Mouse (Mus musculus): Measurements from ENCODE around the gene Dnm3. TPM values are rescaled to one million over a fixed set of nuclear protein-coding genes. Genes with fewer than 3 reads are reported as not detected.

The Dnm3 gene
- polyA plus RNA-seq, 1 experiment from 2014 or later = 13.7 TPM

DNA sequence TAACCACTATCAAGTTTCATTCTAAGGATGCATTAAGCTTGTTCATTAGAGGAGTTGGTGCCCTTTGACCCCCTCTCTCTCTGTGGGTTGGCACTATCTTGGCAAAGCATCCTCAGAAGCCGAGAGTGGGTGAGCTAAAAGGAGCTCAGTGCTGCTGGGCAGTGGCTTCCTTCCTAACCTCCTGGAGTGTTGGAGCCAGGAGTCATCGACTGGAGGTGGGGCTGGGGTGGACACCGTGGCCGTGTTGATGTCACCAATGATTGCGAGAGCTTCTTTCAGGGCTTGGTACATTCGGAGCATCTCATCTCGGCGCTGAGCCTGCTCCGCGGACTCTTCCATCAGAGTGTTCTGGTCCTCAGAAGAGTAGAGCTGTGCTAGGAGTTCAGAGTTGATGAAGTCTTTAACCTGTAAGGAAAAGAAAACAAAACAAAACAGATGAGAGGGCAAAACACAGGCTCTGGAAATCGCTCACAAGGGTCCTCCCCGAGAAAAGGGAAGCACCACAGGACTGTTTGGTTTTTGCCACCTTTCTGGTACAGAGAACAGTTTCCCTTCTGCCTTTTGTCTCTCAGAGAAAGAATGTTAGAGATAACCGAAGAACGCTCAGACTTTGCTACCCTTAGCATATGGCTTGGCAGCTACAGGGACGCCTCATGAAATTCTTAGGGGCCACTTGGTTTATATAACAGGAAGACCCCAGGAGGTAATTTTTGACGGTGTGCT is 466.1 kb downstream of the Dnm3 start:
- H3K4me2 ChIP-seq (replicated peaks) = no peak overlapping the region
- no peak overlapping the region for H3K4me3 ChIP-seq (replicated peaks)
- H3K9ac ChIP-seq = no peak overlapping the region
- 73% methylated on average over 16 of the region's 16 CpGs for WGBS
- H3K4me1 ChIP-seq = peaks cover 71% of the 10 kb centered on the region
- no peak for ATAC-seq (ENCODE audit: insufficient number of reproducible peaks, low FRiP score, low TSS enrichment, low read depth)
- no peaks in the 10 kb centered on the region for H3K27me3 ChIP-seq
- no peaks in the 10 kb centered on the region for H3K9me3 ChIP-seq (replicated peaks)
- H3K27ac ChIP-seq (replicated peaks) = peak overlapping the region; percentile 48; the same call in 1 of the 2 replicates
- no peaks in the 10 kb centered on the region for H3K36me3 ChIP-seq

DNA sequence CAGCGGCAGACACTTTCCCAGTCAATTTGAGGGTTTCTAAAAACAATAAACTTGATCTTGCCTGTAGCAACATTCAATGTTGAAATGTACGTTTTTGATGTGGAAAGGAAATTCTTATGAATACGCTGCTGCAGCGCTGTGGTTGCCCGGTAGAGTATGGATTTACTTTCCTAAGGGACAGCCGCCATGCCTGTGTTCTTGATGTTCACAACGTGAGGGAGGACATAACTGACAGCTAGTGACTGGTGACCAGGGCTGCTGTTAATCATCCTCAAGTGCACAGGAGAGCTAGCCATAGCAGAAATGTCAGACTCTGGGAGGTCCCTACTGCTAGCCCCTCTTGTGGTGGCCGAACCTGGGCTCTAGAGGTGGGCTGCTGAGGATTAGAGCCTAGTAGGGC is 468.7 kb downstream of the Dnm3 start:
- 0 out of 2 replicates have a peak, but pooled peaks have one; percentile 1 for ATAC-seq (ENCODE audit: insufficient number of reproducible peaks, low FRiP score, low TSS enrichment, low read depth)
- Histone ChIP-seq H3K36me3 (no peaks in the 10 kb centered on the region), H3K9ac (no peak overlapping the region), H3K4me1 (peaks cover 68% of the 10 kb centered on the region), H3K4me2 (replicated peaks) (peak overlapping the region; percentile 22; the same call in 1 of the 2 replicates), H3K27me3 (no peaks in the 10 kb centered on the region), H3K4me3 (replicated peaks) (no peak overlapping the region), H3K27ac (replicated peaks) (peak overlapping the region; percentile 99), H3K9me3 (replicated peaks) (no peaks in the 10 kb centered on the region)
- 11% methylated on average over 8 of the region's 8 CpGs for WGBS

DNA sequence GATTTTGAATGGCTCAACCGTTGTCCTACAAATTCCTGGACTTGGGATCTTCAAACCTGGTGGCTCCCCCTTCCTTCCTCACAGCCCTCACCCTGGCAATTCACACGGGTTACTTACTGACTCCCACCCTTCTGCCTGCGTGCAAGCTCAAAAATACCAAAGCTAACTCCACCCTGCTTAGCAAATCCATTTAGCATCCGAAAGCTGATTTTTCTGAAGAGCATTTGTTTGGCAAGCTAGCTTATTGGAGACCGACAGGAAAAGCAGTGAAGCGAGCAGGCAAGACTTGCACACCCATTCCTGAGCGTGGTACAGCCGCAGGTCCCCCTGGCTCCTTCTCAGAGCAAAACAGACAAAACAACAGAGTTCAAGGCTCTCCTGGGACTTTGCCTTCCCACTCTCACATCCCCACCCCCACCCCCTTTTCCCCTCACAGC is 469.2 kb downstream of the Dnm3 start:
- Histone ChIP-seq H3K4me1 (peaks cover 72% of the 10 kb centered on the region), H3K27ac (replicated peaks) (peak overlapping the region; percentile 99), H3K36me3 (no peaks in the 10 kb centered on the region), H3K4me2 (replicated peaks) (peak overlapping the region; percentile 22), H3K9me3 (replicated peaks) (no peaks in the 10 kb centered on the region), H3K9ac (no peak overlapping the region), H3K4me3 (replicated peaks) (no peak overlapping the region), H3K27me3 (no peaks in the 10 kb centered on the region)
- ATAC-seq (ENCODE audit: insufficient number of reproducible peaks, low FRiP score, low TSS enrichment, low read depth) = peak; percentile 84
- WGBS = 5% methylated on average over 8 of the region's 8 CpGs

DNA sequence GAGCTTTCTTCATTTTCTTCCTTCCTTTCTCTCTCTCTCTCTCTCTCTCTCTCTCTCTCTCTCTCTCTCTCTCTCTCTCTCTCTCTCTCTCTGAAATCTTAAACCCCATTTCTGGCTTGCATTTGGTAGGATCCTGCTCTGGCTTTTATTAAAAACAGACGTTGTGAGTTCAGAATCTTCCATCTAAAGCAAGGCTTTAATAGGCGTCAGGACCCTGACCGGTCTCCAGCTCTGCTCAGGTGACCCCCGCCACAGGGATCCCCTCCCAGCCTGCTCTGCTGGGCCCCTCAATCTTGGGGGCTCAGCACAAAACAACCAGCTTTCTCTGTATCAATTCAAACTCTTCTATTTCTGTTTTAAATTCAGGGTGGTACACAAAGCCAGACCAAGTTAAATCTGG is 469.6 kb downstream of the Dnm3 start:
- Histone ChIP-seq H3K4me1 (peaks cover 72% of the 10 kb centered on the region), H3K9me3 (replicated peaks) (no peaks in the 10 kb centered on the region), H3K27me3 (no peaks in the 10 kb centered on the region), H3K36me3 (no peaks in the 10 kb centered on the region), H3K4me2 (replicated peaks) (peak overlapping the region; percentile 22), H3K27ac (replicated peaks) (peak overlapping the region; percentile 99), H3K9ac (no peak overlapping the region), H3K4me3 (replicated peaks) (no peak overlapping the region)
- peak; percentile 48; the same call in 1 of the 2 replicates for ATAC-seq (ENCODE audit: insufficient number of reproducible peaks, low FRiP score, low TSS enrichment, low read depth)
- 20% methylated on average over 4 of the region's 4 CpGs for WGBS

DNA sequence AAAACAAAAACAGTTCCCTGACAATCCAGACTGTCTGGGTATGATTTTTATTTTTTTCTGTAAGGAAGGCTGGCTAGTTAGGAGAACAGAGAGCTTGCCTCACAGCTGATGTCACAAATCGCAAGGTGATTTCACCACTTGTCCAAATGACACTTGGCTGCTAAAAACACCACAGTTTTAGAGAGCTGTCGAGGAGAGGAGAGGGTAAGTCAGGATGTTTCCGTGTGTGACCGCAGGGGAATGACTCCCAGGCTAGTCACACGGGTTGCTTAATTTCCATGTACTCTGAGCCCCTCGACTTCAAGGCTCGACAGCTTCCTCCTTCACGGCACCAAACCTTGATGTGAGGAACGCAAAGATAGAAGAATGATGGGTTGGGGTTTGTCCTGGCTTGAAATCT is 471.7 kb downstream of the Dnm3 start:
- Histone ChIP-seq H3K4me3 (replicated peaks) (no peak overlapping the region), H3K27ac (replicated peaks) (peak overlapping the region; percentile 99), H3K36me3 (no peaks in the 10 kb centered on the region), H3K4me1 (peaks cover 74% of the 10 kb centered on the region), H3K9ac (no peak overlapping the region), H3K4me2 (replicated peaks) (no peak overlapping the region), H3K27me3 (no peaks in the 10 kb centered on the region), H3K9me3 (replicated peaks) (no peaks in the 10 kb centered on the region)
- WGBS = 54% methylated on average over 9 of the region's 9 CpGs
- ATAC-seq (ENCODE audit: insufficient number of reproducible peaks, low FRiP score, low TSS enrichment, low read depth) = no peak

DNA sequence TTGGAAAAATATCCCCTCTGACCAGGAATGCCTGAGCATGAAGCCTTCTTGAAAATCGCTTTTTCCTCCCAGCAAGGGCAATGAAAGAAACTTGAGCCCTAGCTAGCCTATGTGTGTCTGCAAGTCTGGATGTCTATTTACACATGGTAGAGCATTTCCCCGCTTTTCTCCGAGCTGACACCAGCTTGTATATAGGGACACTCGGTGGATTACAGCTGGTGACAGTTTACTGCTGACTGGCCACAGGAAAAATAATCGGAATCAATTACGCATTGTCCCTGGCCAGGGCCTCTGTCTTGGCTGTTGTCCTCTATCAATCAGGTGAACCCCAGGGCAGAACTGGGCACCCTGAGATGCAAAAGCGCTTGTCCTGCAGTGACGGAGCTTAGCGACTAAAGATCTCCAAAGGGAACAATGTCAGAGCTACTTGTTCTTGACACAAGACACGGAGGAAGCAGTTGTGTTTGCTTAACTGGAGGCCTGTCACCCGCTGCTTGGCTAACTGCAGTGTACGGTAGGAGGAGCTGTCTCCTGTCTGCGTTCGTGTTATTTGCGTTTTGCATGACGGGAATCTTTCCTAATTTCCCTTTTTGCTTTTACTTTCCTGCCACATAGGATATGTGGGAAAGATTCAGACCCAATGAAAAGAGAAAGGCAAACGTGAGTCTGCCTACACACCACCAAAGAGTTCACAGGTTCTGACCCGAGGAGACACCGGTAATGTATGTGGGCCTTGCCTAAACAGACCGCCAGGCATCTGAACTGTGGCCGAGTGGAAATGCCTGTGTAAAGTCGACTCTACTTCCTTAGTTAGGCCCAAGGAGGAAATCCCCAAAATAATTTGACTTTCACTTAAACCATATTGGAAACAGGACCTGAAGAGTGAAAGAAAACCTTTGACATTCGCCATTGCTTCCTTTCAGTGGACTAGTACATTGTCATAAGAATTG is 472.7 kb downstream of the Dnm3 start:
- H3K9ac ChIP-seq = 0 out of 2 replicates have a peak overlapping the region, but pooled peaks have one; percentile 15
- ATAC-seq (ENCODE audit: insufficient number of reproducible peaks, low FRiP score, low TSS enrichment, low read depth) = no peak
- H3K4me1 ChIP-seq = peaks cover 72% of the 10 kb centered on the region
- H3K4me2 ChIP-seq (replicated peaks) = peak overlapping the region; percentile 31
- no peaks in the 10 kb centered on the region for H3K9me3 ChIP-seq (replicated peaks)
- peak overlapping the region; percentile 96 for H3K27ac ChIP-seq (replicated peaks)
- H3K36me3 ChIP-seq = no peaks in the 10 kb centered on the region
- 27% methylated on average over 23 of the region's 23 CpGs for WGBS
- no peak overlapping the region for H3K4me3 ChIP-seq (replicated peaks)
- no peaks in the 10 kb centered on the region for H3K27me3 ChIP-seq

DNA sequence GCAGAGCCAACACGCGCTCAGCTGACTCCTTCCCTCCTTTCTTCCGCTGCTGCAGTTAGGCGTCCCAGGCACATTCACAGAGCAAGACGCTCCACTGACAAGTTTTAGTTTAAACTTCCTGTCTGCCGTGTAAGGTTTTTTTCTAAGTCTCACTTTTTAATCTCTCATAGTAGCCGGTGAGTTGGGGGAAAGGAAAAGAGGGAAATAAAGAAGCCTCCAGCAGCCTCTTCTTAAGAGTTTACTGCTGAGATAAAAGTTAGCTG is 473.4 kb downstream of the Dnm3 start:
- peak overlapping the region; percentile 96 for H3K27ac ChIP-seq (replicated peaks)
- H3K36me3 ChIP-seq = no peaks in the 10 kb centered on the region
- peaks cover 72% of the 10 kb centered on the region for H3K4me1 ChIP-seq
- H3K9me3 ChIP-seq (replicated peaks) = no peaks in the 10 kb centered on the region
- ATAC-seq (ENCODE audit: insufficient number of reproducible peaks, low FRiP score, low TSS enrichment, low read depth) = no peak
- no peak overlapping the region for H3K4me3 ChIP-seq (replicated peaks)
- peak overlapping the region; percentile 31 for H3K4me2 ChIP-seq (replicated peaks)
- 9% methylated on average over 7 of the region's 7 CpGs for WGBS
- no peak overlapping the region for H3K9ac ChIP-seq
- H3K27me3 ChIP-seq = no peaks in the 10 kb centered on the region

DNA sequence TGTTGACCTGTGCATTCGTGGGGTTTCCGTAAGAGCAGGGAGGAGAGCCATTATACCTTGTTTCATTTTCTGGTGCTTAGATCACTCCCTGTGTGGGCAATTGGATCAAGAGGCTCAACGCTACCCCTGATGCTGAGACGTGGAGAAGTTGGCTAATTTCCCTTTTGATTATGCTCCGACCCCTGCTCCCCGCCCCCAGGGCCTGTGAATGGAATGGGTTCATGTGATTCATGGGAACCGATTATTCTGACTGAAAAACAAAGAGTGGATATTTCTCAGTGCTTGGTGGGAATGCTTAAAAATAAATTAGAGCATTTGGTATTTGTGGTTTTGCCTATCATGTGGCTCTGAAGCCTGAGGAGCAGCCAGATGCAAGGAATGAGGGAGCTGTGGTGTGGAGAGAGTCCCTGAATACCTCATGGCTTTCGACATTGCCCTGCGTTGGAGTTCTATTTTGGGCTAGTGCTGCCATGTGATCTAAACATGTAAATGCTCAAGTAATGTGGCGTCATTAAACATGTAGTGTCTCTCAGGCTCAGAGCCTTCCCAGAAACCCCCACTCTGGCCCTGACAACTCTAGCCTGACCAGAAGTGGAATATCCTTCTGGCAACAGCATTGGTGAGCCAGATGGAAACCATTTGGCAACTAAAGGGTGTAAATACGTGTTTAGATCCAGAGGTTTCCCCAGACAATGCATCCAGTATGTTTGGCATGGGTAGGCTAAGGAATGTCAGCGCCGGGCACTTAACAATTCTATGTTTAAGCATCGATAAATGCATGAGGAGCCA is 473.9 kb downstream of the Dnm3 start:
- Histone ChIP-seq H3K9me3 (replicated peaks) (no peaks in the 10 kb centered on the region), H3K4me1 (peaks cover 70% of the 10 kb centered on the region), H3K27ac (replicated peaks) (peak overlapping the region; percentile 96), H3K36me3 (no peaks in the 10 kb centered on the region), H3K9ac (no peak overlapping the region), H3K4me3 (replicated peaks) (no peak overlapping the region), H3K27me3 (no peaks in the 10 kb centered on the region), H3K4me2 (replicated peaks) (peak overlapping the region; percentile 31)
- WGBS = 33% methylated on average over 14 of the region's 14 CpGs
- ATAC-seq (ENCODE audit: insufficient number of reproducible peaks, low FRiP score, low TSS enrichment, low read depth) = peak; percentile 60; the same call in 1 of the 2 replicates

DNA sequence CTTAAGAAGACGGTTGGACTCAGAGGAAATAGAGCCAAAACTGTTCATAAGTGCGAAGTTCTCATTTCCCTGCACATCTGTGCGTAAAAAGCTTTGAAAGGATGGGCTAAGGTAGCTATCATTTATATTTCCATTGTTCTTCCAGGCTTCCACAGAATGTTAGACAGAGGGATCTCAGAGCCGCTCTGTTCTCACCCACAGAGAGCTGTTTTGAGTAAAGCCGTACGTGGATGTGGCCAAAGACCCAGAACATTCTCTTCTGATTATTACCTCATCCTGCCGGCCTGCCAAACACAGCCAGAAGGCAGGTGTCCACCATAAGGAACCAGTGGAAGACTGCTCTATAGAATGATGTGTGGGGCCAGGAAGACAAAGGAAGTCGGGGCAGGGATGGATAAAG is 476.5 kb downstream of the Dnm3 start:
- ATAC-seq (ENCODE audit: insufficient number of reproducible peaks, low FRiP score, low TSS enrichment, low read depth) = no peak; the same call in 1 of the 2 replicates
- 28% methylated on average over 8 of the region's 8 CpGs for WGBS
- H3K27ac ChIP-seq (replicated peaks) = peak overlapping the region; percentile 91
- H3K9ac ChIP-seq = no peak overlapping the region
- no peak overlapping the region for H3K4me2 ChIP-seq (replicated peaks)
- no peaks in the 10 kb centered on the region for H3K36me3 ChIP-seq
- no peaks in the 10 kb centered on the region for H3K9me3 ChIP-seq (replicated peaks)
- H3K4me1 ChIP-seq = peaks cover 51% of the 10 kb centered on the region
- no peak overlapping the region for H3K4me3 ChIP-seq (replicated peaks)
- H3K27me3 ChIP-seq = no peaks in the 10 kb centered on the region

DNA sequence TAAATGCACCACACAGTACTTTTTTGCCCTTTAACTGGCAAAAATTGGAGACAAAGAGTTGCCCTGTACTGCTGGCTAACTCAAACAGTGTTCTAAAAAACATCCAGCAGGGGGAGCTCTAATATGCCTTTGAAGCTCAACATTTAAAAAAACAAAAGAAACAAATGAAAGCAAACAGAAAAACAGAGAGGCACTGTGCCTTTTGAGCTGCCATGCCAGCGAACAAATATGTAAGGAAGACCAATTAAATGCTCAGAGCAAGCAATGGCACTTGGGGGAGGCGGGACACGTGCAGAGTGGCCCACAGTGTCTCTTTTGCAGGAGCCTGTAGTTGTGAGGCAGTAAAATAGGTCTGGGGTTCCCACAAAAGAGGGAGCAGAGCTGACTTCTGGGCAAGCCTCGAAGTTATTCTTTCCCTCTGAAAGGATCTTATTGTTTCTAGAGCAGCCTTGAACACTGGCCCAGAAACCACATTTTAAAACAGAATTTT is 477.9 kb downstream of the Dnm3 start:
- WGBS = 2% methylated on average over 4 of the region's 4 CpGs
- H3K4me1 ChIP-seq = peaks cover 41% of the 10 kb centered on the region
- H3K4me3 ChIP-seq (replicated peaks) = no peak overlapping the region; the same call in 1 of the 2 replicates
- no peaks in the 10 kb centered on the region for H3K9me3 ChIP-seq (replicated peaks)
- no peaks in the 10 kb centered on the region for H3K27me3 ChIP-seq
- peak; percentile 55 for ATAC-seq (ENCODE audit: insufficient number of reproducible peaks, low FRiP score, low TSS enrichment, low read depth)
- no peaks in the 10 kb centered on the region for H3K36me3 ChIP-seq
- peak overlapping the region; percentile 91 for H3K27ac ChIP-seq (replicated peaks)
- H3K9ac ChIP-seq = no peak overlapping the region
- H3K4me2 ChIP-seq (replicated peaks) = peak overlapping the region; percentile 33

Measured in embryonic facial prominence, embryonic 15.5 days (tissue).